Mouse (Mus musculus) heart, postnatal 10 days (tissue): Measurements from ENCODE around the gene Spg7. TPM values are rescaled to one million over a fixed set of nuclear protein-coding genes. Genes with fewer than 3 reads are reported as not detected.

Experiments
- DNase-seq, 2 experiments: peaks; one replicate each; pipeline ENCODE4 v3.0.0; 2021
- intact Hi-C: fragments of 180-260 bp; cut with DNase I; formaldehyde crosslinking; loops from one replicate; pipeline ENCODE4 v1.15.1; 2025
- total RNA-seq, 2 experiments: library from RNA; stranded (reverse); gene quantifications; 2 replicates each; pipeline ENCODE4 v1.2.3; 2021

The Spg7 gene
- total RNA-seq, 2 experiments from 2014 or later, result 72.8 to 80.3 TPM

GRCm38 (mm10) chr8:123083610-123084009 is 20.9 kb downstream of the Spg7 start:
- DNase-seq, result no peak
- intact Hi-C loops, result no loop called here

- DNase-seq, result no peak
- intact Hi-C loops, result no loop called here
Observed at GRCm38 (mm10) chr8:123087289-123087688, 24.5 kb downstream of the Spg7 start.

- DNase-seq, result no peak
- intact Hi-C loops, result no loop called here
Observed at GRCm38 (mm10) chr8:123097216-123097615, 34.5 kb downstream of the Spg7 start.

GRCm38 (mm10) chr8:123097786-123098584 is 35.2 kb downstream of the Spg7 start:
- no peak for DNase-seq
- intact Hi-C loops, result no loop called here

GRCm38 (mm10) chr8:123100288-123100687 is 37.5 kb downstream of the Spg7 start:
- intact Hi-C loops, result loop anchor here (5.0 kb wide), 1 partner anchor 58 kb away; the partner anchor contains the start of gene Ankrd11
- DNase-seq, result no peak

GRCm38 (mm10) chr8:123101244-123101643 is 38.5 kb downstream of the Spg7 start:
- intact Hi-C loops, result loop anchor here (5.0 kb wide), 1 partner anchor 59 kb away; the partner anchor contains the start of gene Ankrd11
- no peak for DNase-seq

GRCm38 (mm10) chr8:123101735-123102685 is 39.3 kb downstream of the Spg7 start, which contains the start of gene Rpl13:
Gene Rpl13 (plus strand): TSS chr8:123102350.
- DNase-seq, result peak; percentile 99
- intact Hi-C loops, result loop anchor here (5.0 kb wide), 1 partner anchor 60 kb away; the partner anchor contains the start of gene Ankrd11

GRCm38 (mm10) chr8:123102855-123103254 is 40.1 kb downstream of the Spg7 start:
- peak in 1 of 2 experiments; percentile 51 for DNase-seq
- intact Hi-C loops, result loop anchor here (5.0 kb wide), 1 partner anchor 61 kb away; the partner anchor contains the start of gene Ankrd11

GRCm38 (mm10) chr8:123103285-123103684 is 40.5 kb downstream of the Spg7 start:
- intact Hi-C loops, result loop anchor here (5.0 kb wide), 1 partner anchor 61 kb away; the partner anchor contains the start of gene Ankrd11
- no peak for DNase-seq

GRCm38 (mm10) chr8:123104046-123104767 is 41.5 kb downstream of the Spg7 start:
- DNase-seq, result no peak
- intact Hi-C loops, result loop anchor here (5.0 kb wide), 1 partner anchor 62 kb away; the partner anchor contains the start of gene Ankrd11

GRCm38 (mm10) chr8:123105553-123106326 is 43.0 kb downstream of the Spg7 start:
- intact Hi-C loops, result loop anchor here (1.0 to 2.0 kb wide), 2 partner anchors 50 to 97 kb away; no protein-coding TSS in a partner anchor
- DNase-seq, result peak in 1 of 2 experiments; percentile 65

- intact Hi-C loops, result loop anchor here (1.0 to 2.0 kb wide), 2 partner anchors 49 to 96 kb away; no protein-coding TSS in a partner anchor
- peak in 1 of 2 experiments; percentile 58 for DNase-seq
Observed at GRCm38 (mm10) chr8:123106531-123106930, 43.8 kb downstream of the Spg7 start.

GRCm38 (mm10) chr8:123108010-123108409 is 45.3 kb downstream of the Spg7 start:
- DNase-seq, result no peak
- intact Hi-C loops, result no loop called here

- DNase-seq, result no peak
- intact Hi-C loops, result no loop called here
Observed at GRCm38 (mm10) chr8:123108953-123109352, 46.2 kb downstream of the Spg7 start.

GRCm38 (mm10) chr8:123110649-123111048 is 47.9 kb downstream of the Spg7 start:
- intact Hi-C loops, result loop anchor here (2.0 kb wide), 1 partner anchor 38 kb away; no protein-coding TSS in a partner anchor
- DNase-seq, result peak; percentile 42 to 77

GRCm38 (mm10) chr8:123112892-123113291 is 50.1 kb downstream of the Spg7 start:
- no peak for DNase-seq
- intact Hi-C loops, result no loop called here

- DNase-seq, result no peak
- intact Hi-C loops, result loop anchor here (2.0 kb wide), 1 partner anchor 41 kb away; no protein-coding TSS in a partner anchor
Observed at GRCm38 (mm10) chr8:123113908-123114469, 51.2 kb downstream of the Spg7 start.

GRCm38 (mm10) chr8:123114644-123115043 is 51.9 kb downstream of the Spg7 start:
- DNase-seq, result no peak
- intact Hi-C loops, result loop anchor here (2.0 kb wide), 1 partner anchor 40 kb away; no protein-coding TSS in a partner anchor
